Mouse (Mus musculus) spleen, embryonic (tissue): ENCODE measurements around the gene Mecr.

Source experiments
- CTCF ChIA-PET: fragments of 350-600 bp; sonication (Branson Sonifier 250); formaldehyde crosslinking; loops from one replicate; lab custom pipeline; 2022; lab: Charles Lee

Gene Mecr

DNA sequence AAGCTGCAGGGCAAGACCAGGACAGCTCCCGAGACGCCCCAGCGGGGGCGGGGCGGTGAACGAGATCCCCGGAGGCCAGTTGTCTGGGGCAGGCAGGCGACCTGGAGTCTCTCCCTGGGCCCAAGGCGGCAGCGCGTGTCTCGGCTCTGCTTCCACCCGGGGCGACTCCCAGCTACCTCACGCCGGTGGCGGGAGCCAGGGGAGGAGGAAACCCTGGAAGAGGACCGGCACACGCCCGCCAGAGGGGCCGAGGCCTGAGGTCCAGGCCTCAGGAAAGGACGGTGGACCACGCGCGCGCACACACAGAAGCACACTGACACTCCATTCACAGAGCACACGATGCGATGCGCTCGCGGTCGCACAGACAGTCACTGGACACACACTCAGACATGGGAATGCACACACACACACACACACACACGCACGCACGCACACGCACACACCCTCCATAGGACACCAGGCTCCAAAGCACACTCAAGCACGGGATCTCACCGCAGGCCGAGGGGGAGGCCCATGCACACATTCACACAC lies 6.9 kb upstream of the Mecr start:
- CTCF ChIA-PET = interaction anchor here (1.2 kb wide), 1 partner anchor 10 kb away, joined by 4 read pairs; no protein-coding TSS in a partner anchor

DNA sequence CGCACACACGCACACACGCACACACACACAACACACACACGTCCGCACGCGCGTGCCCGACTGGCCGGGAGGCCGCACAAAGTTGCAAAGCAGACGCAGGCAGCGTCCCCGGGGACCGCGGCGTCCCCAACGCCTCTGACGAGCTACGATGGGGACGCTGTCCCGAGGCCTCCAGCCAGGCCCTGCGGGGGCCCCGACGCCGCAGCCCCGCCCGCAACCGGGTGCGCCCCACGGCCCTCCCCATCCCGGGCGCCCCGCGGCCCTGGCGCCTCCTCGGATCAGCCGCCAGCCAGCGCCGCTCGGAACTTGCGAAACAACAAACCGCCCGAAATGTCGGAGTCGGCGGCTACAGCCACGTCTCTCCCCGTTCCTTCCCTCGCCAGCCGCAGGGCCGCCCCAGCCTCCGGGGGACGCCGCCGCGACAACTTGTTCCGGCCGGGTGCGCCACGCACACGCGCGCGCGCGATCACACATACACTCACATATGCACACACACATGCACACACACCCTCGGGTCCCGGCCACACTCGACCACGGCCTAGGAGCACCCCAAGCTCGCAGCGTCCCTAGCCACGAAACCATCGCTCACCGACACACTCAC lies 6.3 kb upstream of the Mecr start:
- CTCF ChIA-PET = interaction anchor here (1.0 to 1.2 kb wide), 2 partner anchors 11 to 696 kb away, joined by 4 read pairs; no protein-coding TSS in a partner anchor

DNA sequence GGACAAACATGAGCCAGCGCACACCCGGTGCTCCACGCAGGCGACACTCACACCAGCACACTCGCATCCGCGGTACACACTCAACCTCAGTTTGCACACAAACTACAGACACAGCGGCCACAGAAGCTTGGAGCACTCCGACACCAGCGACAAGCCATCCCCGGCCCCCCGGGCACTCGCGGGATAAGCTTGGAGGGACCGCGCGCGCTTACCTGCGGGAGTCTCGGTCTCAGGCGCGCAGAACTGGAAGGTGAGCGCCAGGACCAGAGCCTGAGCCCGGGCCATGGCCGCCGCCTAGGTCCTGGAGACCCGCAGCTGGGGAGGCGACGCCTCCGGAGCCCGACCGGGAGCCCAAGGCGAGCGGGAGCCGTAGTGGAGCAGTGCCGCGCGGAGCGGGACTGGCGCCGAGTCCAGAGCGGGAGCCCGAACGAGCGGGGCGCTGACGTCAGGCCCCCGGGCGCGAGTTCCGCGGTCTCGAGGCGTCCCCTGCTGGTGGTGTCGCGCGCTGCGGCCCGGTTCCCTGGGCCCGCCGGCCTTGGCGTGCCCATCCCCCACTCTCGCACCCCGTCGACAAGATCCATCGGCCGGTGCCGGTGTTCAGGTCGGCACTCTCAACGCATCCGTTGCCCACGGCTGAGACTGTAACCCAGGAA lies 5.3 kb upstream of the Mecr start, which contains the start of gene Ptpru:
TSS of gene Ptpru (minus strand) at position 417 of the 653 bp plus-strand sequence.
- CTCF ChIA-PET = interaction anchor here (0.6 to 1.0 kb wide), 2 partner anchors 13 to 697 kb away, joined by 4 to 5 read pairs; no protein-coding TSS in a partner anchor

DNA sequence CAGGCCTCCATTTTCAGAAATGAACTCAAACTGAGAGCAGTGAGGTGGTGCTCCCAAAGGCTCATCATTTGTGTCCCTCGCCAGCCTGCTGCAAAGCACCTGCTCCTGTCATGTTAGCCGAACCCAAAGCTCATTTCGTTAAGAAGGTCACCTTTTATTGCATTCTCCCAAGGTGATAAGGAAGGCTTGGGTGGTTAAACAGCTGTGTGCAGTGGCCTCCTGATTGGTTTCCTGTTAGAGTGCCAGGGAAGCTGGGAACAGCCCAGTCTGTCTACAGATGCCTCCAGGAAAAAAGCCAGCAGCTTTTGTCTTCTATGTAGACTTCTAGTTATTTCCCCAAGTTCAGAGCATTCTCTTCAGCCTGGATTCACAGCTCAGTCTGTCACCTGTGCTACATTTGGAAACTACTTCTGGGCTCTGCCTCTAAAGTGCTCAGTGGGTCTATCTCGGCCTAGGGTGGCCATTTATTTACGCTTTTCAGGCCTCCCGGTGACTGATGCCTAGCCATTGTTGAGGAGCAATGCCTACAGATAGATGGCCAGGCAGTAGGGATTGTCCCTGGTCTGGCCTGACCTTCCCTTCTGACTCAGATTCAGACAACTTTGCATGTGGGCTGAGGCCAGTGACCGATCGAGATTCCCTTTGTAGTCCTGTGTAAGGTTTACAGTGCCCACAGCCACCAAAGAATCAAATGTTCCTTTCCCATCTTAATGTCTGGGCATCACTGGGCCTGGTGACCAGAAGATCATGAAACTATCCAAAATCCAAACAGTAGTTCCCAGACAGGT lies 2.9 kb downstream of the Mecr start:
- CTCF ChIA-PET = no interaction called here

DNA sequence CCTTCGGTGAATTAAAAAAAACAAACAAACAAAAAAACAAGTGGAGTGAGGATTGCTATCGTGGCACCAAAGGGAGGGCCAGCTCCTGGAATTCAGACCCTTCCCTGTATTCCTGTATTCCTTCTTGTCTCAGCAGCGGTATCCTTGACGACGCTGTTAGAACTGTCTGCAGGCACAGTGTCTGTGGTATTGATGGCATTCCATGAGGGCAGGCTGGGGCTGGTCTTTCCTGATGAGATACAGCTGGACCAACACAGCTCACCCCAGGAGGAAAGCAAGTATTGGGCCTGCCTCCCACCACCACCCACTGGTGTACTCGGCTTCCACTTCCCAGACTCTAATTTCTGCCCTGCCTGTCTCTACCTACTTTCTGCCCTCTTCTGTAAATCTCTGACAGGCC lies 4.8 kb downstream of the Mecr start:
- CTCF ChIA-PET = no interaction called here

DNA sequence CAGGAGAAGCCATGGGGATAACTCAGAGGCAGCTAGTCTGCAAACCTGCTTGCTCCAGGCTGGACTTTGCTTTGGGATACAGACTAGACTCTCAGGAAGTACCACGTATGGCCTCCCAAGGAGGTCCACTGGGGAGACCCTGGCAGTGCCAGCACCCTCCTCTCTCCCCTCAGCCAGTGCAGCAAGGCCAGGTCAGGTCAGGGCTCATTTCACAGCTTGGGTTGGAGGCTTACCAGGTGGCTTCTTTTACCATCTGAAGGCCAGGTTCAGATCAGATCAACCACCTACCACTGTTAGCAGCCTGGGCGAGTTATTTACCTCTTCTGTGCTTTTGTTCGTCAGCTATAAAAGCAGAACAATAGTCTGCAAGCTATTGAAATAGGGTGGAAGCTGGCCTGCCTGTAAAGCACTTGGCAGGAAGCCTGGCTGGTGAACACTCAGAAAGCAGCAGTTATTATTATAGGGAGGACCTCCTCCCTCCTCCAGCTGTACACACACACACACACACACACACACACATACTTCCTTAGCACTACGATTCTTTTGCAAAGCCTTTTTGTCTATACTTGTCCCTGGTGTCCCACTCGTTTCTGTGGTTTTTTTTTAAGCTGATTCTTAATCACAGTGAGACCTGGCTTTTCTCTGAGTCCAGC lies 6.8 kb downstream of the Mecr start:
- CTCF ChIA-PET = interaction anchor here (0.6 to 0.8 kb wide), 2 partner anchors 12 to 23 kb away, joined by 3 to 5 read pairs; partner anchors contain the start of genes Ptpru and Srsf4

DNA sequence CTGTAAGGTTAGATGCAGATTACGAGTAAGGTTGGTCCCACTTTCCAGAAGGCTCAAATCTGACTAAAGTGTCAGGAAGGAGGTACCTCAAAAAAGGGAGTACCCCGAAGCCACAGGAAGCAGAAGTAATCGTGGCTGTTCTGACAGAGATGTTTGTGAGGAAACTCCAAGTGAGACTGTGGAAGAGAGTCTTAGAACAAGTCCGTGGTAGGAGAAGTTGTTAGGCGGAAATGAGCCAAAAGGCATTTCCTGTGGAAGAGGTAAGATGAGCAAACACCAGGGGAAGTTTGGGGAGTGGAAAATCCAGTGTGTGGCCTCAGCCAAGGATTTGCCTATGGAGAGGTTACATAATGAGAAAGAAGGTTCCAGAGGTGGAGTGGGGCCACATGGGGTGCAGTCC lies 11.7 kb downstream of the Mecr start:
- CTCF ChIA-PET = no interaction called here

DNA sequence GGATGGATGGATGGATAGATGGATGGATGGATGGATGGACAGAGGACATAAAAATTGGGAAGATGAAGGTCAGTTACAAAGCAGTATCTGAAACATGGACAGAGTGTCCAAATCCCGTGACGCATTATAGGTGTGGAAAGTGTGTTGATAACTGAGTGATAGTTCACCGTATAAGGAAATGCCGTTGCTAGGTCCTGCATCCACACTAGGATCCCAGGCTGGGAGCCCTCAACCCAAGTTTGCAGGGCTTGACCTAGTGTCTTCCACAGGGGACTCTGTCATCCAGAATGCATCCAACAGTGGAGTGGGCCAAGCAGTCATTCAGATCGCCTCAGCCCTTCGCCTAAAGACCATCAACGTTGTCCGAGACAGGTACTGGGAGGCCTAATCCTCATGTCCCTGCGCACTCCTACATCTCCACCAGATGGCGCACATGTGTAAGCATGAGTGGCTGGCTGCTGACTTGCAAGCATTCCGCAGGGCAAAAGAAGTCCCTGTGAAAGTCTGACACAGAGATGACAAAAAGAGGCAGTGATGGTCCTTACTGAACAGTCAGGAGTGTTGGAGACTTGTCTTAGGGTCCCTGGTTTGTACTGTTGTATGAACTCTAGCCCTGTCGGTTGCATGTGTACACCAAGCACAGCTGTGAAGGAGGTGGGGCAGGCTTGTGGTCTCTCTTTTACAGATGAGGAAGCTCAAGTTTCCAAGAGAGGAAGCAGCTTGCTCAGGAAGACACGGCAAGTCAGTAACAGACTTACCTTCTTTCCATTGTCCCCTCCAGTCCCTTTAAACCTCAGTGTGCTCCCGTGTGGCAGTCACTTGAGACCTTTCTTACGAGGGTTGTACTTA lies 17.4 kb downstream of the Mecr start:
- CTCF ChIA-PET = no interaction called here

DNA sequence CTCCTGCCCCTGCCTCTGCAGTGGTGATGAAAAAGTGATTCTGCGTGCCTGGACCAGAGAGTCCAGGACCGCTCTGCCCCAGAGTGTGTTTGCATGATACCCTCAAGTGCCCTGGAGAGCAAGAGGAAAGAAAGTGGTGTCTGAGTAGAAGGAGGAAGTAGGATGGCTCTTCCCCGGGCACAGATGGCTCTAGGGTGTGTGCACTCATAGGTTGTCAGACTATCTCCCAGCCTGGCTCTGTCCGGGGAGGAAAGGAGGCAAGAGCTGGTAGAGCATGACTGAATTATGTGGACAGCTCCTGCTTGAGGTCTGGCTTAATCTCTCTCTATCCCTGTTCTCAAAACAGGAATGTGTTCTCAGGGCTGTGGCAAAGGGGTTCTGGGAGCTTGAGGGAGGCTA lies 18.1 kb downstream of the Mecr start:
- CTCF ChIA-PET = no interaction called here

DNA sequence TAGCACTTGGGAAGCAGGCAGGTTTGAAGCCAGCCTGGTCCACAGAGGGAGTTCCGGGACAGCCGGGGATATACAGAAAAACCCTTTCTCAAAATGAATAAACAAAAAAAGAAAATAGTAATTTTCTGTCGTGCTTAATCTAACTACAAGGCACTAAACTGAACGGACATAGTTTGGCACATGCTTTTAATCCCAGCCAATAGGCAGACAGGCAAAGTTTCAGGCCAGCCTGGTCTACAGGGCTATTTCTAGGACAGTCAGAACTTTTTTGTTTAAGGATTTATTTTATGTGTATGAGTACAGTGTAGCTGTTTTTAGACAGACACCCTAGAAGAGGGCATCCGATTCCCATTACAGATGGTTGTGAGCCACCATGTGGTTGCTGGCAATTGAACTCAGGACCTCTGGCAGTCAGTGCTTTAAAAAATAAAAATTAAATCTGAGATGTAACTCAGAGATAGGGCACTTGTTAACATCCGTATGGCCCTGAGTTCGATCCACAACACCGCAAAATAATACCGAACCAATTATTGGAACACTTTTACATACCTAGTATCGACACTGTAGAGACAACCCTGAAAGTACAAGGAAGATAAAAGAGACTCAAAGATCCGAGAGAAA lies 29.5 kb downstream of the Mecr start:
- CTCF ChIA-PET = interaction anchor here (1.0 kb wide), 1 partner anchor 22 kb away, joined by 3 read pairs; no protein-coding TSS in a partner anchor

DNA sequence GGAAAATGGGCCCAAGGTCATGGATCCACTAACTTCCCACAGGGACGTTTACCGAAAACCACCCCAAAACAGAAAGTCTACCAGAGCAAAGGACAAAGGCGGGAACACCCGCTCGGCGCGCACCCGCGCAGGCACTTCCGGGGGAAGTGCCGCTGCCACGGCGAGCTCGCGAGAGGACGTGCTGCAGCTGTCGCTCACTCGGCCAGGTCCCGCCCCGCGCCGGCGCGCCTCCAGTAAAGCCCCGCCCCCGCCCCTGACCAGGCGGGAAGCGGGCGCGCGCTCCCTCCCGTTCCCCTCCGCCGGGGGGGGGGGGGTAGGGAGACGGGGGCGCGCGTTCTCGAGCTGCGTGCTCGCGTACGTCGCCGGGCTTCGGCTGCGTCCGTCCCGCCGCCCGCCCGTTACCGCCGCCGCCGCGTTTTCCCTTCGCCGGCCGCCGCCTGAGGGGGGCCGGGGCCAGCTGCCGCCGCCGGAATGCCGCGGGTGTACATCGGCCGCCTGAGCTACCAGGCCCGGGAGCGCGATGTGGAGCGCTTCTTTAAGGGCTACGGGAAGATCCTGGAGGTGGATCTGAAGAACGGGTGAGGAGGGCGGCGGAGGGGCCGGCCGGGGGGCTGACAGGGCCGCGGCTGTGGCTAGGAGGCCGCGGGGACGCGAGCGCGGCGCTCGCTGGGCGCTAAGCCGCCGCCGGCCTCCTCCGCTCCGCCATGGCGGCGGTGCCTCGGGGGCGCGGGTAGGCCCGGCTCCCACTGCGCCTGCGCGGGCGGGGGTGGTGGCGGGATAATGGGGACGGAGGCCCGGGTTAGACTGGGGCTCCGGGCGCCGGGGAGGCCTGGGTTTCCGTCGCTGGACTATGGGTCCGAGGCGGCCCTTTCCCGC lies 30.3 kb downstream of the Mecr start, which contains the start of gene Srsf4:
TSS of gene Srsf4 (plus strand) at position 325 of the 876 bp plus-strand sequence.
- CTCF ChIA-PET = interaction anchor here (1.0 kb wide), 1 partner anchor 23 kb away, joined by 3 read pairs; no protein-coding TSS in a partner anchor

DNA sequence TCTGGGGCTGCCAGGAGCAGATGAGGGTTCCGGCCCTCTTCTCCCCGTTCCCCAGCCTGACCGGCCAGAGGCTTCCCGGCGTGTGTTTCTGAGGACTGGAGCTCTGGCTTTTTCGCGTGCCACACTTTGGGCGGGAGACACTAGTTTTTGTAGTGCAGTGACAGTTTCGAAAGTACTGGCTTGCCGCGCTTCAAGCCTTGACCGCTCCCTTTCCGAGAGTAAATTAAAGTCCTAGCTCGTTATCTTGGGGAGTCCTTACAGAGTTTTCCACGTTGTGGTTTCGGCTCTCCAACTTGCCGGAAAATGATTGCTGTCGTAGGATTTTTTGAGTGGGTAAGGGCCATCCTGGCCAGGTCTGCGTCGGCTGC lies 30.9 kb downstream of the Mecr start:
- CTCF ChIA-PET = no interaction called here

DNA sequence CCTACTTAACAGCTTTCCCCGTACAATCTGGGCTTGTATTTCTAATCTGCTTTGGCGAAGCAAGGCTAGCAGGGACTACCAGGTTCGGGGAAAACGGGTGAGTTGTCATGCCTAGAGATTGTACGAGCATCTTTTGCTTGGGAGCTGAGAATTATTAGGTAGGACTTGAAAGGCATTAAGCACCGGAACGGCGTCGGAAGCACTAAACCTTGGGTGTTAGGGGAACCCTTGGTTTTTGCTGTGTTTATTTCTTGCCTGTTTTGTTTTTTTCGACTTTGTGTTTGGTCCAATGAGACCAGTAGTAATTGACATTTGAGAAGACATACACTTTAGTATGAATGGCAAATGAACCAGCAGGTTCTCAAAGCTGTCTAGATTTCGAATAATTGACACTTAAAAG lies 31.3 kb downstream of the Mecr start:
- CTCF ChIA-PET = no interaction called here

DNA sequence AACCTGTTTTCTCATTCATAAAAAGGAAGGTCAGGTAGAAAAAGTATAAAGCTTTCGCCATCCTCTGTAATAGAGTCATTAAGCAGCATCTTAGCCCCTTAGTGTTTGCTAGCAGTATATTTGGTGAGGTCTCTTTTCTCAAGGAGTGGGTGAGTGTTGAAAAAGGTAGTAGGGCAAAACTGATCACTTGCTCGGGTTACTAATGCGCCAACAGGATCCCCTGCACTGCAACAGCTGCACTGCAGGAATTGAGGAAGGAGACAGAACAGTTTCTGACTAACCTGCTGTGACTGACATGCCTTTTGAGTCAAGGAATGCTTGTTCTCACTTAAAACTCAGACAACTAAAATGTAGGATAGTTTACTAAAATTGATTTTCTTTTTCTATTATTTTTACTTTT lies 32.0 kb downstream of the Mecr start:
- CTCF ChIA-PET = no interaction called here

DNA sequence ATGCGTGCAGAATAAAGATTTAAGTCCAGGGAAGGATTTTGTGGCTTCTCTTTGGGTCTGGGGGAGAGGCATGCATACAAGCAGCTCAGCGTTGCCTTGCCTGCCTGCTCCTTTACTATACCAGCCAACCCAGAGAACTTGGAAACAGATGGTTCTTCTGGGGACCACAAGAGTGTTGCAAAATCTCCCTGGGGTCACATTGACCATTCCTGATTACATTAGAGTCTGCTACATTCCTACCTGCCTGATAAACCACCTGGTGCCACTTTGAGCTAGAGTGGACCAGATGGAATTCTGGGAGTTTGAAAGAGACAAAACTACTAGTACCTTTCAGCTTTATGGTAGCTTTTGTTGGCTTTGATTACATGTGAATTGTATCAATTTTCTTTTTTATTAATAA lies 33.6 kb downstream of the Mecr start:
- CTCF ChIA-PET = interaction anchor here (0.6 kb wide), 1 partner anchor 1137 kb away, joined by 3 read pairs; no protein-coding TSS in a partner anchor

DNA sequence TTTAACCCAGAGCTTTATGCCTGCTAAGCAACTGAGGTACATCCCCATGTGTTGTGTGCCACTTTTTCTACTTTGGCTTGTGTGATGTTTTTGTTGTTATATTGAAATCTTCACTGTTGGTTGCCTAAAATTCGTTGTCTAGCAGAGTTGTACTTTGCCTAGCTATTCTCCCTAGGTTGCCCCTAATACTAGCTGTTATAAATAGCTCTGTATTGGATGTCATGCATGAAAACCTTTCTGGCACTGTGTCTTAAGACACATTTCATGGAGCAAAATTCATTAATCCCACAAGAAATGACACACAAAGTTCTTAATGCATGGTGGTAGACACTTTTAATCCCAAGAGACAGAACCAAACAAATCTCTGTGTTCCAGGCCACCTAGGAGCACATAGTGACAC lies 36.4 kb downstream of the Mecr start:
- CTCF ChIA-PET = interaction anchor here (0.6 kb wide), 2 partner anchors 197 to 203 kb away, joined by 3 to 6 read pairs; no protein-coding TSS in a partner anchor

DNA sequence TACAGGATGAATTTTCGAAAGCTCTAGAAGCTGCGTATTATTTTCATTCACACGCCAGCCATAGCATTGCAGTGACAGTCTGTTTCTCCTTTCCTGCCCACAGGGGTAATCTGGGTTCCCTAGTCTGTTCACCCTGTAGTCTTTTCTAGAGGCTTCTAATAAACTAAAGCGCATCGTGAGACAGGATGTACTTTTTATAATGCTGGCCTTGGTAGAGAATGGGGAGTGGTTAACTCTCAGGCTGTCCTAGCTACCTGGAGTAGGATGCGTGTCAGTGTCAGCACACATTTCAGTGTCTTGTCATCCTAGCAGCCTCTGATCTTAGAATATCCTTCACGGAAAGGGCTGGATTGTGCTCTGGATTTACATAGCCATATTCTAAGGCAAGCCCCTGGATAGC lies 38.0 kb downstream of the Mecr start:
- CTCF ChIA-PET = interaction anchor here (0.7 kb wide), 1 partner anchor 193 kb away, joined by 3 read pairs; the partner anchor contains the start of gene Gm10300

DNA sequence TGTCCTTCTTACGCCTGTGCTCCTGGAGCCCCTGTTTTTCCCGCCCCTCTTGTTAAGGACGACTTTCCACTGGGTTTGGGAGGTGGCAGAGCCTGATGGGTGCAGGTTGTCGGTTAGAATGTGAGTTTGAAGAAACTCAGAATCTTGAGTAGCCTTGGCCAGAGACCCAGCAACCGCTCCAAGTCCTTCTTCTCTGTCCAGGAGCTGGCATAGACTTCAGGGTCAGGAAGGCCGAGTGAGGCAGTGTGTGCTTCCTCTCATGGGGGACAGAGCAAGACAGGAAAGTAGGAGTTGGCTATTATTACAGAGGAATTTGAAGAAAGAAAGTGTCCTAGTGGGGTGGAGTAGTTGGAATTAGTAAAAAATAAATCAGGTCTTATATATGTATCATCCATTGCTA lies 40.3 kb downstream of the Mecr start:
- CTCF ChIA-PET = no interaction called here

DNA sequence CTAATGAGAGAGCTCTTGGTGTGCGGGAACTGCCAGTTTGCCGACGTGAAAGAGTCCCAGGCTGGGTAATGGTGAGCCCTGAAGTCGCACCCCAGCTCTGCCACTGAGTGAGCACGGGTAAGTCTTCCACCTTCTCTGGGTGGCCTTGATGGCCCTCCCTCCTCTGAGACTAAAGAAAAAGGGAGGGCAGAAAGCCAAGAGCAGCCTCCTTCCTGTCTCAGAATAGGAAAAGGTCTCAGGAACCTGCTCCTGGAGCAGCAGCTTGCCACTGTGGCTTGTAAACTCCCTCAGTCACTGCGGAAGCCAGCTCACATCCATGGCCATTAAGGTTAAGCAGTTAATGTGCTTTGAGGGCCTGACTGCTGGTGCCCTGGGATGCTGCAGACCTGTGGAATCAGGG lies 42.1 kb downstream of the Mecr start:
- CTCF ChIA-PET = no interaction called here
